Mouse (Mus musculus): ENCODE data around the gene Lrrc17. TPM values are rescaled to one million over a fixed set of nuclear protein-coding genes. Genes with fewer than 3 reads are reported as not detected.

Lrrc17 gene
- polyA plus RNA-seq, 2 experiments, result 0.85 to 0.93 TPM

GRCm38 (mm10) chr5:21563936-21564335 is 20.6 kb downstream of the Lrrc17 start:
- H3K9me3 ChIP-seq (ENCODE audit: control insufficient read depth, low read length), result no peaks in the 10 kb centered on the region
- no peak overlapping the region for H3K9ac ChIP-seq (replicated peaks)
- no peak for DNase-seq (ENCODE audit: low read depth in 3 of 3, low spot score in 3 of 3)
- no peak for TF ChIP-seq EP300 (IDR thresholded peaks at IDR 0.05; ENCODE audit: low read depth)
- TF ChIP-seq CTCF (IDR thresholded peaks at IDR 0.05; ENCODE audit: low read depth), result no peak
- H3K4me3 ChIP-seq (ENCODE audit: insufficient read depth in 1 of 2, low read depth in 2 of 2, low read length in 2 of 2), result no peak overlapping the region
- no peaks in the 10 kb centered on the region for H3K4me1 ChIP-seq (replicated peaks; ENCODE audit: control insufficient read depth in 2 of 2, insufficient read depth in 2 of 2, low read length in 1 of 2)
- H3K27ac ChIP-seq, result no peak overlapping the region
- H3K36me3 ChIP-seq (replicated peaks; ENCODE audit: control insufficient read depth, insufficient read depth, low read depth), result no peaks in the 10 kb centered on the region
- no peak for ATAC-seq (ENCODE audit: insufficient read depth)
- WGBS (ENCODE audit: insufficient replicate concordance), result 40% methylated on average over 2 of the region's 2 CpGs
- H3K27me3 ChIP-seq (ENCODE audit: control insufficient read depth, insufficient read depth, low read length), result no peaks in the 10 kb centered on the region
- no peak overlapping the region for H3K4me2 ChIP-seq (ENCODE audit: low read depth)

- no peak overlapping the region for H3K4me2 ChIP-seq (ENCODE audit: low read depth)
- H3K36me3 ChIP-seq (replicated peaks; ENCODE audit: control insufficient read depth, insufficient read depth, low read depth), result no peaks in the 10 kb centered on the region
- DNase-seq (ENCODE audit: low read depth in 3 of 3, low spot score in 3 of 3) (no peak), ATAC-seq (ENCODE audit: insufficient read depth) (no peak)
- no peaks in the 10 kb centered on the region for H3K9me3 ChIP-seq (ENCODE audit: control insufficient read depth, low read length)
- 80% methylated on average over 9 of the region's 9 CpGs for WGBS (ENCODE audit: insufficient replicate concordance)
- no peaks in the 10 kb centered on the region for H3K27me3 ChIP-seq (ENCODE audit: control insufficient read depth, insufficient read depth, low read length)
- TF ChIP-seq CTCF (IDR thresholded peaks at IDR 0.05; ENCODE audit: low read depth) (no peak), EP300 (IDR thresholded peaks at IDR 0.05; ENCODE audit: low read depth) (no peak)
- no peak overlapping the region for H3K4me3 ChIP-seq (ENCODE audit: insufficient read depth in 1 of 2, low read depth in 2 of 2, low read length in 2 of 2)
- no peak overlapping the region for H3K9ac ChIP-seq (replicated peaks)
- H3K4me1 ChIP-seq (replicated peaks; ENCODE audit: control insufficient read depth in 2 of 2, insufficient read depth in 2 of 2, low read length in 1 of 2), result no peaks in the 10 kb centered on the region
- no peak overlapping the region for H3K27ac ChIP-seq
These were observed 22.2 kb downstream of the Lrrc17 start for GRCm38 (mm10) chr5:21565392-21566065.

DNA sequence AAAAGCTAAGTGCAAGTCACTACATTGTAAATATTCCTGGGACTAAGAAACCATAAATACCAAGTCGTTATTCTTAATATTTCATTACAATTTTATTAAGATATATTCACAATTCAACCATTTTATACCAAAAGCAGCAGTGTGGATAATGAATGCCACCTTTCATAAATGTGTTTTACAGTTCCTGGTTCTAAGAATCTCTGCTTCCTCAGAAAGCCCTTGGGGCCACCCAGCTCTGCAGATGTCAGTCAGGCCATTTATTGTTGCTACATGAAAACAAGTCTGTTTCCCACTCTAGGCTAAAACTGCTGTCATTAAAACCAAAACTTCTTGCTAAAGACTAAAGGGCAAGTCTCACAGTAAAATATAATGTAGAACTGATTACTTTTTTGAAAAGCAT is 24.4 kb downstream of the Lrrc17 start:
- 42% methylated on average over 1 of the region's 1 CpGs for WGBS (ENCODE audit: insufficient replicate concordance)
- Histone ChIP-seq H3K36me3 (replicated peaks; ENCODE audit: control insufficient read depth, insufficient read depth, low read depth) (no peaks in the 10 kb centered on the region), H3K4me3 (ENCODE audit: insufficient read depth in 1 of 2, low read depth in 2 of 2, low read length in 2 of 2) (no peak overlapping the region), H3K9me3 (ENCODE audit: control insufficient read depth, low read length) (no peaks in the 10 kb centered on the region), H3K4me1 (replicated peaks; ENCODE audit: control insufficient read depth in 2 of 2, insufficient read depth in 2 of 2, low read length in 1 of 2) (peaks cover 0 to 3% of the 10 kb centered on the region in 2 experiments; a peak in 2 of 4 replicates), H3K4me2 (ENCODE audit: low read depth) (no peak overlapping the region), H3K27ac (no peak overlapping the region), H3K27me3 (ENCODE audit: control insufficient read depth, insufficient read depth, low read length) (no peaks in the 10 kb centered on the region), H3K9ac (replicated peaks) (no peak overlapping the region)
- no peak for ATAC-seq (ENCODE audit: insufficient read depth)
- no peak for DNase-seq (ENCODE audit: low read depth in 3 of 3, low spot score in 3 of 3)
- TF ChIP-seq CTCF (IDR thresholded peaks at IDR 0.05; ENCODE audit: low read depth) (no peak), EP300 (IDR thresholded peaks at IDR 0.05; ENCODE audit: low read depth) (no peak)

- TF ChIP-seq EP300 (IDR thresholded peaks at IDR 0.05; ENCODE audit: low read depth) (no peak), CTCF (IDR thresholded peaks at IDR 0.05; ENCODE audit: low read depth) (no peak)
These were observed 29.5 kb downstream of the Lrrc17 start for GRCm38 (mm10) chr5:21572764-21573416.

More at GRCm38 (mm10) chr5:21572764-21573416, 29.5 kb downstream of the Lrrc17 start:
- Histone ChIP-seq H3K4me1 (replicated peaks; ENCODE audit: control insufficient read depth in 2 of 2, insufficient read depth in 2 of 2, low read length in 1 of 2) (peaks cover 0 to 13% of the 10 kb centered on the region in 2 experiments; a peak in 3 of 4 replicates), H3K27me3 (ENCODE audit: control insufficient read depth, insufficient read depth, low read length) (no peaks in the 10 kb centered on the region), H3K9ac (replicated peaks) (no peak overlapping the region), H3K4me3 (ENCODE audit: insufficient read depth in 1 of 2, low read depth in 2 of 2, low read length in 2 of 2) (no peak overlapping the region), H3K36me3 (replicated peaks; ENCODE audit: control insufficient read depth, insufficient read depth, low read depth) (no peaks in the 10 kb centered on the region), H3K9me3 (ENCODE audit: control insufficient read depth, low read length) (no peaks in the 10 kb centered on the region), H3K27ac (no peak overlapping the region), H3K4me2 (ENCODE audit: low read depth) (no peak overlapping the region)
- DNase-seq (ENCODE audit: low read depth in 3 of 3, low spot score in 3 of 3) (no peak), ATAC-seq (ENCODE audit: insufficient read depth) (no peak)
- WGBS (ENCODE audit: insufficient replicate concordance), result 57% methylated on average over 3 of the region's 3 CpGs
